Mouse (Mus musculus): ENCODE results near the gene Erg28. TPM values are rescaled to one million over a fixed set of nuclear protein-coding genes. Genes with fewer than 3 reads are reported as not detected.

The Erg28 gene
- polyA plus RNA-seq, 1 experiment: 19.1 TPM

- peaks cover 4% of the 10 kb centered on the region; the same call in 1 of the 2 replicates for H3K36me3 ChIP-seq (ENCODE audit: control insufficient read depth, insufficient read depth, low read length)
- 97% methylated on average over 3 of the region's 3 CpGs for WGBS
- no peak overlapping the region for H3K4me3 ChIP-seq (ENCODE audit: extremely low read depth, insufficient read depth, insufficient read length)
- H3K27me3 ChIP-seq (ENCODE audit: control insufficient read depth, insufficient read depth, low read length): no peaks in the 10 kb centered on the region
- TF ChIP-seq CTCF (IDR thresholded peaks at IDR 0.05; ENCODE audit: extremely low read depth, insufficient read depth, insufficient read length, insufficient replicate concordance): no peak
- no peak for TF ChIP-seq POLR2A (IDR thresholded peaks at IDR 0.05; ENCODE audit: low read depth, low read length)
- no peak for DNase-seq (ENCODE audit: low read depth in 1 of 2, low spot score in 2 of 2)
- no peak overlapping the region for H3K27ac ChIP-seq (ENCODE audit: insufficient read depth, low read length)
- H3K4me1 ChIP-seq (ENCODE audit: control insufficient read depth, insufficient read depth, insufficient read length): no peaks in the 10 kb centered on the region; the same call in 1 of the 2 replicates
These were observed 4.5 kb upstream of the Erg28 start for GRCm38 (mm10) chr12:85828856-85829255.

DNA sequence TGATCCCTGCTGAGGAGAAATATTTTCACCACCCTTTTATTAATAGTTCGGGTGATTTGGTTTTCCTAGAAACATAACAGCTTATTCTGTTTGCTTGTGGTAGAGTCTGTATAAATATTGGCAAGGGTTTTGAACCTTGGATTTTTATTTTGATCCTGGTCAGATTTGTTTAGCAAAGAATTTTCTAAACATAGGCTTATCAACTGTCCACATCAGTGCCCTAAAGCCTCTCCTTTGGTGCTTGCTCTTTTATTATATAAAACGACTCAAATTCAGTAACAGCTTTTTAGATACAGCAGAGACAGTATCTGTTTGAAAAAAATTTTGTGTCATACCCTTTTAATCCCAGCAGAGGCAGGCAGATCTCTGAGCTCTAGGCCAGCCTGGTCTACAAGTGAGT, 1.5 kb upstream of the Erg28 start:
- no peak for TF ChIP-seq CTCF (IDR thresholded peaks at IDR 0.05; ENCODE audit: extremely low read depth, insufficient read depth, insufficient read length, insufficient replicate concordance)
- TF ChIP-seq POLR2A (IDR thresholded peaks at IDR 0.05; ENCODE audit: low read depth, low read length): no peak
- Histone ChIP-seq H3K4me1 (ENCODE audit: control insufficient read depth, insufficient read depth, insufficient read length) (peaks cover 3% of the 10 kb centered on the region; the same call in 1 of the 2 replicates), H3K27ac (ENCODE audit: insufficient read depth, low read length) (no peak overlapping the region), H3K36me3 (ENCODE audit: control insufficient read depth, insufficient read depth, low read length) (peaks cover 6% of the 10 kb centered on the region; the same call in 1 of the 2 replicates), H3K4me3 (ENCODE audit: extremely low read depth, insufficient read depth, insufficient read length) (no peak overlapping the region), H3K27me3 (ENCODE audit: control insufficient read depth, insufficient read depth, low read length) (no peaks in the 10 kb centered on the region)
- DNase-seq (ENCODE audit: low read depth in 1 of 2, low spot score in 2 of 2): no peak
- 71% methylated on average over 2 of the region's 2 CpGs for WGBS

DNA sequence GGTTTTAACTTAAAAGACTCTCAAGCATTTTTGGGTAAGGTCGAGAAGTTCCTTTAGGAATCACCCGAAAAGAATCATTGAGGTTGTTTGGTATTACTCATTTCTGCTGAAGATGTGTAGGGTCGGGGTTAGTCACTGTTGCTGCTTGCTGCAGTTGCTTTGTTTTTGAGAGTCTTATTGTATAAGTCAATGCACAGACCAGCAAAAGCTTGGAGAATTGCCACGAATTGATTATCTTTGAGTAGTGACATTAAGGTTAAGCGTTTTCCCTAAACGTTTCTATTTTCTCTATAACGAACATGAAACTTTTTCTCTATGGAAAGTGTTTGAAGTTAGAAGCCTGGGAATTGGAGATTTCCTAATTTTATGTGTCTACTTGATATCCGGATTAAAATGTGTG, 1.0 kb upstream of the Erg28 start:
- Histone ChIP-seq H3K36me3 (ENCODE audit: control insufficient read depth, insufficient read depth, low read length) (peaks cover 6% of the 10 kb centered on the region; the same call in 1 of the 2 replicates), H3K27ac (ENCODE audit: insufficient read depth, low read length) (peak overlapping the region; percentile 99), H3K4me3 (ENCODE audit: extremely low read depth, insufficient read depth, insufficient read length) (peak overlapping the region; percentile 87), H3K4me1 (ENCODE audit: control insufficient read depth, insufficient read depth, insufficient read length) (peaks cover 3% of the 10 kb centered on the region; the same call in 1 of the 2 replicates), H3K27me3 (ENCODE audit: control insufficient read depth, insufficient read depth, low read length) (no peaks in the 10 kb centered on the region)
- TF ChIP-seq CTCF (IDR thresholded peaks at IDR 0.05; ENCODE audit: extremely low read depth, insufficient read depth, insufficient read length, insufficient replicate concordance) (no peak), POLR2A (IDR thresholded peaks at IDR 0.05; ENCODE audit: low read depth, low read length) (no peak)
- WGBS: 9% methylated on average over 8 of the region's 8 CpGs
- DNase-seq (ENCODE audit: low read depth in 1 of 2, low spot score in 2 of 2): no peak

DNA sequence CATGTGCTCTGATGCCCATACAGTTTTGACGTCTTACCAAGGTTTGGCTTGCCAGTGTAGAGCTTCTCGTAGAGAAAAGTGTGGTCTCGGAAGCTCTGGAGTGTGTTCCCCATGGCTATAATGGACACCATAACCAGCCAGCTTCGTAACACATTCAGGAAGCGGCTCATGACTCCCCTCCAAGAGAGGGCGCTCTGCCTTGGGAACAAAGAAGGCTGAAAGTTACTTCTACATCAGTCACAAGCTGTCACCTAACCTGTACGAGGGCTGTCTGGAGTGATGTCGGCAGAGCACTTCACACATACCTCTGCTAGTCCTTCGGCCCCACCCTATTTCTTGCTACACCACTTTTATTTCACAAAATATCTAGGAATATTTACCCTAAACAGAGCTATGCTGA, 2.3 kb downstream of the Erg28 start:
- WGBS: 88% methylated on average over 9 of the region's 9 CpGs
- no peak overlapping the region for H3K27ac ChIP-seq (ENCODE audit: insufficient read depth, low read length)
- no peaks in the 10 kb centered on the region for H3K27me3 ChIP-seq (ENCODE audit: control insufficient read depth, insufficient read depth, low read length)
- H3K4me3 ChIP-seq (ENCODE audit: extremely low read depth, insufficient read depth, insufficient read length): no peak overlapping the region
- peaks cover 3% of the 10 kb centered on the region; the same call in 1 of the 2 replicates for H3K4me1 ChIP-seq (ENCODE audit: control insufficient read depth, insufficient read depth, insufficient read length)
- H3K36me3 ChIP-seq (ENCODE audit: control insufficient read depth, insufficient read depth, low read length): peaks cover 8% of the 10 kb centered on the region; the same call in 1 of the 2 replicates
- DNase-seq (ENCODE audit: low read depth in 1 of 2, low spot score in 2 of 2): no peak
- TF ChIP-seq POLR2A (IDR thresholded peaks at IDR 0.05; ENCODE audit: low read depth, low read length) (no peak), CTCF (IDR thresholded peaks at IDR 0.05; ENCODE audit: extremely low read depth, insufficient read depth, insufficient read length, insufficient replicate concordance) (no peak)

- H3K36me3 ChIP-seq (ENCODE audit: control insufficient read depth, insufficient read depth, low read length): peaks cover 12% of the 10 kb centered on the region
- H3K27ac ChIP-seq (ENCODE audit: insufficient read depth, low read length): no peak overlapping the region
- TF ChIP-seq CTCF (IDR thresholded peaks at IDR 0.05; ENCODE audit: extremely low read depth, insufficient read depth, insufficient read length, insufficient replicate concordance) (no peak), POLR2A (IDR thresholded peaks at IDR 0.05; ENCODE audit: low read depth, low read length) (no peak)
- H3K27me3 ChIP-seq (ENCODE audit: control insufficient read depth, insufficient read depth, low read length): no peaks in the 10 kb centered on the region
- 85% methylated on average over 2 of the region's 2 CpGs for WGBS
- H3K4me3 ChIP-seq (ENCODE audit: extremely low read depth, insufficient read depth, insufficient read length): no peak overlapping the region
- no peaks in the 10 kb centered on the region for H3K4me1 ChIP-seq (ENCODE audit: control insufficient read depth, insufficient read depth, insufficient read length)
- no peak for DNase-seq (ENCODE audit: low read depth in 1 of 2, low spot score in 2 of 2)
These were observed 10.8 kb downstream of the Erg28 start for GRCm38 (mm10) chr12:85813599-85813998.

DNA sequence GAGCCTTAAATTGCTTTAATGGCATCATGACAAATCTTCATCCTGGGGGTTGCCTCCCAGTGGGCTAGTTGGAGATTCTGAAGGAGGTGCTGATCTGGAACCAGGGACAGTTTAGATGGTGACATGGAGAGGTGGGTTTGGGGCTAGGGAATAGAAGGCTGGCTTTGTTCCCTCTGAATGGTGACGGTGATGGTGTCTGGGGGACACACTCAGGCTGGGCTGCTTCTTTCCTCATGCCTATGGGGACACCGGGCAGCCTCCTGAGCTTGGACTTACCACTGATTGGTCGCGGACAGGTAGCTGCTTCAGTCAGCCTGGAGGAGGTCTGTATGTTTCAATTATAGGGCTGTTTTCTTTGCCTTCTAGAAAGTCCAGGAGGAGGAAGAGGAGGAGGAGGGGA, 12.7 kb downstream of the Erg28 start:
- Histone ChIP-seq H3K36me3 (ENCODE audit: control insufficient read depth, insufficient read depth, low read length) (peaks cover 12% of the 10 kb centered on the region), H3K4me3 (ENCODE audit: extremely low read depth, insufficient read depth, insufficient read length) (no peak overlapping the region), H3K4me1 (ENCODE audit: control insufficient read depth, insufficient read depth, insufficient read length) (no peaks in the 10 kb centered on the region), H3K27ac (ENCODE audit: insufficient read depth, low read length) (no peak overlapping the region), H3K27me3 (ENCODE audit: control insufficient read depth, insufficient read depth, low read length) (no peaks in the 10 kb centered on the region)
- no peak for DNase-seq (ENCODE audit: low read depth in 1 of 2, low spot score in 2 of 2)
- WGBS: 94% methylated on average over 4 of the region's 4 CpGs
- TF ChIP-seq POLR2A (IDR thresholded peaks at IDR 0.05; ENCODE audit: low read depth, low read length): no peak
- TF ChIP-seq CTCF (IDR thresholded peaks at IDR 0.05; ENCODE audit: extremely low read depth, insufficient read depth, insufficient read length, insufficient replicate concordance): no peak

DNA sequence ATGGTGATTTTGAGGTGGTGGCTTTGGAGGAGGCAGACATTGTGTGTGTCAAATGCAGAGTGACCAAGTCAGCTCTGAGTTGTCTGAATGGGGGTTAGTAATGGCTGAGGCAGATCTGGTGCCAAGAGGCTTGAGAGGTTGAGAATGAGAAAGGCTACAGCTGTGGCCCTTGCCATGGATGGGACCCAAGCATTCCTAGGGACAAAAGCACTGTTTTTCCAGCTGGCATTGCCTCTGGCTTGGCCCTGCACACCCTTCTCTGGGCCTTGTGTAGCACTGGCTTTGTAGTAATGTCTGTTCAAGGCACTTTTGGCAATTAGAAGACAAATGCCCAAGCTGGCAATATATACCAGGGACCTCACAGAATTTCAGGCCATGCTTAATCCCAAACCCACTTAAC, 13.4 kb downstream of the Erg28 start:
- H3K4me3 ChIP-seq (ENCODE audit: extremely low read depth, insufficient read depth, insufficient read length): no peak overlapping the region
- no peak overlapping the region for H3K27ac ChIP-seq (ENCODE audit: insufficient read depth, low read length)
- TF ChIP-seq CTCF (IDR thresholded peaks at IDR 0.05; ENCODE audit: extremely low read depth, insufficient read depth, insufficient read length, insufficient replicate concordance) (no peak), POLR2A (IDR thresholded peaks at IDR 0.05; ENCODE audit: low read depth, low read length) (no peak)
- peaks cover 9% of the 10 kb centered on the region for H3K36me3 ChIP-seq (ENCODE audit: control insufficient read depth, insufficient read depth, low read length)
- no peaks in the 10 kb centered on the region for H3K4me1 ChIP-seq (ENCODE audit: control insufficient read depth, insufficient read depth, insufficient read length)
- DNase-seq (ENCODE audit: low read depth in 1 of 2, low spot score in 2 of 2): no peak
- no peaks in the 10 kb centered on the region for H3K27me3 ChIP-seq (ENCODE audit: control insufficient read depth, insufficient read depth, low read length)

All from spleen, adult 2 months (tissue).